Mouse (Mus musculus): Measurements from ENCODE around the gene Ahdc1. TPM values are rescaled to one million over a fixed set of nuclear protein-coding genes. Genes with fewer than 3 reads are reported as not detected.

The Ahdc1 gene
- polyA plus RNA-seq (2017; shearing (Covaris generic)): 4.0 TPM

DNA sequence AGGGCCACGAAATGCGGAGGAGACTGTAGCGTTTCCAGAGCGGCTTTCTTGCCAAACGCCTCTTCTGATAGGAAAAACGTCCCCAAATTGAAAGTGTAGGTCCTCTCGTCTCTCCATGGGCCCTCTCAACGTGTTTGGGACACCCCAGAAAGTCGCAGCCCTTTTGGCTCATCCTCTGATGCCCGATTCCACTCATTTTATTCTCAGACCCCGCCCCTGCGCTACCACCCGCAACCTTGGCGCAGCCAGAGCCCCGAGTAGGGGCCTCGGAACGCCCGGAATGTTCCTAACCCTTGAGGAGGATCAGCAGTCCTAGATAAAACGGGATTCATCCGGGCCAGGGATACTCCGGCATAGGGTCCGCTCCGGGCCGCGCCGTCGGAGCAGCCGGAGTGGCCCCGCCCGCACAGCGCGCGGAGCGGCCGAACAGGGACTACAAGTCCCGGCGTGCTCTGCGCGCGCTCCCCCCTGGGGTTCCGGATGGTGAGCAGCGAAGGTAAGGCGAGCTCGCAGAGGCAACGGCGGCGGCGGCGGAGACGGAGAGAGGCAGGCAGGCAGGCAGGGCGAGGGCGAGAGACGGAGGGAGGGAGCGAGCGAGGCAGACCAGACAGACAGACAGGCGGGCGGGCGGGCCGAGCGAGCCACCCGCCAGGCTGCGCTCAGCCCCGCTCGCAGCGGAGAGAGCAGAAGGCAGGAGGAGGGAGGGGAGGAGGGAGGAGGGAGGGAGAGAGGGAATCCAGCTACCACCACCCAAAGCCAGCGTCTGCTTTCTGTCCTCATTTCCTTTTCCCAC lies at the start of gene Ahdc1:
Ahdc1 (plus strand) TSS at position 233 of the 793 bp plus-strand sequence.

DNA sequence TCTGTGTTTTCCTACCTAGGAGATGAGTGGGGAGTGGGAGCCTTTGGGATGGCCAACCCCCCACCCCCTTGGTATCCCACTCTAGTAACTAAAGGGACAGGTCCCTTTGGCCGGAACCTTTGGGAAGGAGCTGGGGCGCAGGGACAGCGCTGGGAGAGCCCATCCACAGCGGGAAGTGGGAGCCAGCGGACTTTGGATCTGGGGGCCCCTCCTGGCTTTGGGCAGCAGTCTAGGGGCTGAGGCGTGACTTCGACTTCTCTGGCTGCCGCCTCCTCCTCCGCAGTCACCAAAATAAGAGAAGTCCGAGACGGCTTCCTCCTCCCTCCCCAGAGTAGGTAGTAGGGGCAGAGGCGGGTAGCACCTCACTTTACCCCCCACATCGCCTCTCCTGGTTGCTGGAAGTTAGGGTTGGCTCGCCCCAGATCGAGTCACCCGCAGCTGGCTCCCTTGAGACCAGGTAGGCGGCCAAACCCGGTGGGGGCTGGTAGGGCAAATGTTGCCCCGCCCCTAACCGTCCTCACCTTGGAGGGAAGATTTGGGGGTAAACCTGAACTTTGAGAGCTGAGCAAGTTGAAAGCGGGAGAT lies 37.2 kb upstream of the Ahdc1 start, which contains the start of gene Fgr:
Fgr (plus strand) TSS at position 282 of the 585 bp plus-strand sequence.

Other genes starting within 250 kb of the Ahdc1 start
- gene Rpa2, start 242.9 kb upstream of the Ahdc1 start, polyA plus RNA-seq (2017; shearing (Covaris generic)): 264 TPM
- gene Themis2, start 214.9 kb upstream of the Ahdc1 start, polyA plus RNA-seq (2017; shearing (Covaris generic)): 4.6 TPM
- gene Ppp1r8, start 168.1 kb upstream of the Ahdc1 start, polyA plus RNA-seq (2017; shearing (Covaris generic)): 34.4 TPM
- 22.9 TPM for gene Stx12, start 126.8 kb upstream of the Ahdc1 start, polyA plus RNA-seq (2017; shearing (Covaris generic))
- gene Fam76a, start 88.7 kb upstream of the Ahdc1 start, polyA plus RNA-seq (2017; shearing (Covaris generic)): 51.9 TPM
- 0.94 TPM for gene Fgr, start 37.2 kb upstream of the Ahdc1 start, polyA plus RNA-seq (2017; shearing (Covaris generic))
- gene Wasf2, start 119.2 kb downstream of the Ahdc1 start, polyA plus RNA-seq (2017; shearing (Covaris generic)): 93.7 TPM
- 0.71 TPM for gene Cd164l2, start 200.9 kb downstream of the Ahdc1 start, polyA plus RNA-seq (2017; shearing (Covaris generic))
- 0.35 TPM for gene Gpr3, start 201.3 kb downstream of the Ahdc1 start, polyA plus RNA-seq (2017; shearing (Covaris generic))
- gene Map3k6, start 229.6 kb downstream of the Ahdc1 start, polyA plus RNA-seq (2017; shearing (Covaris generic)): not detected